Mouse (Mus musculus): ENCODE data around the gene Ecsit. TPM values are rescaled to one million over a fixed set of nuclear protein-coding genes. Genes with fewer than 3 reads are reported as not detected.

Ecsit gene
- polyA plus RNA-seq, 1 experiment from 2014 or later: 43.5 TPM

DNA sequence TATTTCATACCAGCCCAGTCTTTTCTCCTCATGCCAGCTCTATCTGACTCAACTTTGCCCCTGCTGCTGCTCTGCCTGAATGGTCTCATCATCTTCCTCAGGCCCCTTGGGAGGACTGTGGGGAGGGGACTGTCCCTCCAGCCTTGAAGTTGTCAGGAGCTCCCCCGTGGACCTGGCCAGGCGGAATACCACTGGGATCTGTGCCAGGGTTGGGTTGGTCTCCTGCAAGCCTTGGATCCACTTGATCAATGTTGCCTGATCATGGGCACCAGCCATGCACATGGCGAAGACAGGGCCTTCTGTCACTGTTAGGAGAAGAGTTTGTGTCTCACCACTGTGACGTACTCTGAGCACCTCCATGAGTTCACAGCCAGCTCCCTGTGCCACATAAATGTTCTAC is 13.0 kb downstream of the Ecsit start:
- no peaks in the 10 kb centered on the region for H3K27me3 ChIP-seq (ENCODE audit: control insufficient read depth, insufficient read depth, low read length)
- WGBS: 90% methylated on average over 4 of the region's 4 CpGs
- no peak overlapping the region for H3K27ac ChIP-seq (ENCODE audit: low read length)
- H3K36me3 ChIP-seq (ENCODE audit: control insufficient read depth, insufficient read depth, low read length): peaks cover 3% of the 10 kb centered on the region; the same call in 1 of the 2 replicates
- H3K4me3 ChIP-seq (replicated peaks; ENCODE audit: low read length): no peak overlapping the region
- no peak overlapping the region for H3K4me2 ChIP-seq (ENCODE audit: low read depth, low read length)
- H3K9me3 ChIP-seq (replicated peaks; ENCODE audit: control insufficient read depth, low read length): no peaks in the 10 kb centered on the region
- peaks cover 8% of the 10 kb centered on the region; the same call in 1 of the 2 replicates for H3K4me1 ChIP-seq (ENCODE audit: control insufficient read depth, insufficient read depth, low read length)
- ATAC-seq (ENCODE audit: insufficient read depth, low FRiP score): no peak
- H3K9ac ChIP-seq (ENCODE audit: low read length): no peak overlapping the region

- WGBS: under 1% methylated on average over 66 of the region's 87 CpGs
- no peaks in the 10 kb centered on the region for H3K9me3 ChIP-seq (replicated peaks; ENCODE audit: control insufficient read depth, low read length)
- H3K9ac ChIP-seq (ENCODE audit: low read length): peak within 1 kb of the TSS; percentile 92
- H3K27me3 ChIP-seq (ENCODE audit: control insufficient read depth, insufficient read depth, low read length): no peaks in the 10 kb centered on the region
- peak within 1 kb of the TSS; percentile 58 for H3K4me2 ChIP-seq (ENCODE audit: low read depth, low read length)
- peak within 1 kb of the TSS; percentile 98 for H3K27ac ChIP-seq (ENCODE audit: low read length)
- peaks cover 3% of the 10 kb centered on the region; the same call in 1 of the 2 replicates for H3K36me3 ChIP-seq (ENCODE audit: control insufficient read depth, insufficient read depth, low read length)
- H3K4me3 ChIP-seq (replicated peaks; ENCODE audit: low read length): peak within 1 kb of the TSS; percentile 81
- peak; percentile 97 for ATAC-seq (ENCODE audit: insufficient read depth, low FRiP score)
- H3K4me1 ChIP-seq (ENCODE audit: control insufficient read depth, insufficient read depth, low read length): peaks cover 8% of the 10 kb centered on the region; the same call in 1 of the 2 replicates
Measured at GRCm38 (mm10) chr9:22070791-22071573, 14.3 kb downstream of the Ecsit start, which contains the start of the genes Gm49318 and Zfp653. Gm49318 (minus strand) TSS chr9:22071259. Zfp653 (minus strand) TSS chr9:22071376.

GRCm38 (mm10) chr9:22069881-22070553 is 15.2 kb downstream of the Ecsit start:
- 0 out of 2 replicates have a peak, but pooled peaks have one; percentile 0 for ATAC-seq (ENCODE audit: insufficient read depth, low FRiP score)
- Histone ChIP-seq H3K4me2 (ENCODE audit: low read depth, low read length) (peak overlapping the region; percentile 58), H3K4me3 (replicated peaks; ENCODE audit: low read length) (peak overlapping the region; percentile 81), H3K36me3 (ENCODE audit: control insufficient read depth, insufficient read depth, low read length) (peaks cover 3% of the 10 kb centered on the region; the same call in 1 of the 2 replicates), H3K9ac (ENCODE audit: low read length) (peak overlapping the region; percentile 92), H3K9me3 (replicated peaks; ENCODE audit: control insufficient read depth, low read length) (no peaks in the 10 kb centered on the region), H3K27me3 (ENCODE audit: control insufficient read depth, insufficient read depth, low read length) (no peaks in the 10 kb centered on the region), H3K4me1 (ENCODE audit: control insufficient read depth, insufficient read depth, low read length) (peaks cover 8% of the 10 kb centered on the region; the same call in 1 of the 2 replicates), H3K27ac (ENCODE audit: low read length) (peak overlapping the region; percentile 98)
- 62% methylated on average over 4 of the region's 4 CpGs for WGBS

DNA sequence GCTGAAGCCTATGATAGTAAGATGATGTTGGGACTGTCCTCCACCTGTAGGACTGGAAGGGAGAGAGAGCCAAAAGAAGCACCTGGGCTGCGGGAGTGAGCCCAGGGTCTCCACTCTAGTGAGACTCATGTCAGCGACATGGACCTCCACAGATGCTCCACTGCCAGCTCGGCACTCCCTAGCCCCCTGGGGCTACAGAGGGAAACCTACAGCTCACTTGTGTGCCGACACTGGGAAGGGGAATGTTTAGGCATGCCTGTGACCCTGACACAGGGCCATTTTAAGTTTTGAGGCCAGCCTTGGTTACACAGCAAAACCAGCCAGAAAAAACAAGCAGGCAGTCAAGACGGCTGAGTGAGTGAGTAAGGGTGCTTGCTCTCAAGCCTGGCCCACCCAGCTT is 18.0 kb downstream of the Ecsit start:
- H3K4me3 ChIP-seq (replicated peaks; ENCODE audit: low read length): no peak overlapping the region
- WGBS: 85% methylated on average over 5 of the region's 5 CpGs
- ATAC-seq (ENCODE audit: insufficient read depth, low FRiP score): no peak
- no peak overlapping the region for H3K4me2 ChIP-seq (ENCODE audit: low read depth, low read length)
- peaks cover 8% of the 10 kb centered on the region; the same call in 1 of the 2 replicates for H3K4me1 ChIP-seq (ENCODE audit: control insufficient read depth, insufficient read depth, low read length)
- no peaks in the 10 kb centered on the region for H3K9me3 ChIP-seq (replicated peaks; ENCODE audit: control insufficient read depth, low read length)
- peaks cover 11% of the 10 kb centered on the region; the same call in 1 of the 2 replicates for H3K36me3 ChIP-seq (ENCODE audit: control insufficient read depth, insufficient read depth, low read length)
- H3K27me3 ChIP-seq (ENCODE audit: control insufficient read depth, insufficient read depth, low read length): no peaks in the 10 kb centered on the region
- H3K9ac ChIP-seq (ENCODE audit: low read length): no peak overlapping the region
- H3K27ac ChIP-seq (ENCODE audit: low read length): no peak overlapping the region

DNA sequence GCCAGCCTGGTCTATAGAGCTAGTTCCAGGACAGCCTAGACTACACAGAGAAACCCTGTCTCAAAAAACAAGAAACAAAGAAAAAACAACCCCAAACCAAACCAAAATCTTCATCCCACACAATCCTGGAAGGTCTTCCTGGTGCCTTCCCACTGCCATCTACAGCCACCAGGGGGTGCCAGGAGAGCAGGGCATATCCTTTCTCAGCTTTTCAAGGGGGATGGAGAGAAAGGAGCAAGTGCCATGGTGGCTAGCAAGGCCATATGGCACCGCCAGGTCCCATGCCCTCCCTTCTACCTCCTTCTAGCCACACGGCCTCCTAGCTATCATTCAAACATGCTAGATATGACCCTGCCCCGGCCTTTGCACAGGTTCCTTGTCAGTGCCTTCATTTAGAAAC is 18.8 kb downstream of the Ecsit start:
- H3K9me3 ChIP-seq (replicated peaks; ENCODE audit: control insufficient read depth, low read length): no peaks in the 10 kb centered on the region
- peaks cover 8% of the 10 kb centered on the region; the same call in 1 of the 2 replicates for H3K4me1 ChIP-seq (ENCODE audit: control insufficient read depth, insufficient read depth, low read length)
- no peak for ATAC-seq (ENCODE audit: insufficient read depth, low FRiP score)
- H3K4me3 ChIP-seq (replicated peaks; ENCODE audit: low read length): no peak overlapping the region
- no peak overlapping the region for H3K9ac ChIP-seq (ENCODE audit: low read length)
- WGBS: 67% methylated on average over 3 of the region's 3 CpGs
- H3K36me3 ChIP-seq (ENCODE audit: control insufficient read depth, insufficient read depth, low read length): peaks cover 11% of the 10 kb centered on the region; the same call in 1 of the 2 replicates
- no peaks in the 10 kb centered on the region for H3K27me3 ChIP-seq (ENCODE audit: control insufficient read depth, insufficient read depth, low read length)
- no peak overlapping the region for H3K4me2 ChIP-seq (ENCODE audit: low read depth, low read length)
- no peak overlapping the region for H3K27ac ChIP-seq (ENCODE audit: low read length)

GRCm38 (mm10) chr9:22065642-22066041 is 19.6 kb downstream of the Ecsit start:
- peaks cover 11% of the 10 kb centered on the region; the same call in 1 of the 2 replicates for H3K36me3 ChIP-seq (ENCODE audit: control insufficient read depth, insufficient read depth, low read length)
- 88% methylated on average over 11 of the region's 11 CpGs for WGBS
- peaks cover 8% of the 10 kb centered on the region; the same call in 1 of the 2 replicates for H3K4me1 ChIP-seq (ENCODE audit: control insufficient read depth, insufficient read depth, low read length)
- H3K9me3 ChIP-seq (replicated peaks; ENCODE audit: control insufficient read depth, low read length): no peaks in the 10 kb centered on the region
- no peak for ATAC-seq (ENCODE audit: insufficient read depth, low FRiP score)
- no peak overlapping the region for H3K27ac ChIP-seq (ENCODE audit: low read length)
- no peaks in the 10 kb centered on the region for H3K27me3 ChIP-seq (ENCODE audit: control insufficient read depth, insufficient read depth, low read length)
- no peak overlapping the region for H3K4me3 ChIP-seq (replicated peaks; ENCODE audit: low read length)
- H3K4me2 ChIP-seq (ENCODE audit: low read depth, low read length): no peak overlapping the region
- H3K9ac ChIP-seq (ENCODE audit: low read length): no peak overlapping the region

DNA sequence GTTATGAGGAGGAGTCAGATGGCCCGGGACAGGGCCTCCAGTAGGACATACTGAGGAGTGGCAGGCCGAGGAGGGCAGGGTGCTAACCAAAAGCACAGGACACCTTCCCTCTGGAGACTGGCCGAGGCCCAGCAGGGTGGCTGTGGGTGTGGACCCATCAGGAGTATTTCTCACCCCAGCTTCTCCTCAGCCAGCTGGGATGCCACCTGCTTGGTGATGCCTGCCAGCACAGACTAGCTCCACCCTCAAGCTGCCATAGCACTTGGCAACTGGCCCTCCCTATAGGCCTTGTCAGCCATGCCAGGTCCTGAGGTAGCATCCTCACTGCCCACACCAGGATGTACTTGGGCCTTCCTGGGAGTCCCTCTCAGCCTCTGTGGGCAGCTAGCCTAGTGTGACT is 20.9 kb downstream of the Ecsit start:
- Histone ChIP-seq H3K4me1 (ENCODE audit: control insufficient read depth, insufficient read depth, low read length) (no peaks in the 10 kb centered on the region), H3K27ac (ENCODE audit: low read length) (no peak overlapping the region), H3K36me3 (ENCODE audit: control insufficient read depth, insufficient read depth, low read length) (peaks cover 15% of the 10 kb centered on the region), H3K4me3 (replicated peaks; ENCODE audit: low read length) (no peak overlapping the region), H3K4me2 (ENCODE audit: low read depth, low read length) (no peak overlapping the region), H3K9ac (ENCODE audit: low read length) (no peak overlapping the region), H3K27me3 (ENCODE audit: control insufficient read depth, insufficient read depth, low read length) (no peaks in the 10 kb centered on the region), H3K9me3 (replicated peaks; ENCODE audit: control insufficient read depth, low read length) (no peaks in the 10 kb centered on the region)
- ATAC-seq (ENCODE audit: insufficient read depth, low FRiP score): no peak
- WGBS: 85% methylated on average over 3 of the region's 3 CpGs

DNA sequence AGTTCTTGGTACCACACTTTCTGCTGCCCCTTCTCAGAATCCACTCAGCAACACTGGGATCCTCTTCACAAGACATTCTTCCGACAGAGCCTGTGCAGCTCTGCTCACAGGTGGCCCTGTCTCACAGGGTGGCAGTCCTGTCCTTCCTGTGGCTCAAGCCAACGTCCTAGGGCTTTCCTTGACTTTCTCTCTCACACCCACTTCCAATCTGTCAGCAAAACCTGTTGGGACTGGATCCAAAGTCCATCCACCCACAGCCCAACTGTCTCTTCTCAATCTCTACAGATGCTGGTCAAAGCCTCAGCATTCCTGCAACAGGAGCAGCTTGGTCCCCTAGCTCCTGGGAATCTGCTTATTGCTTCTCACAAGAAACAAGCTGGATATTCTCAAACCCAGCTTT is 23.9 kb downstream of the Ecsit start:
- Histone ChIP-seq H3K4me1 (ENCODE audit: control insufficient read depth, insufficient read depth, low read length) (no peaks in the 10 kb centered on the region), H3K36me3 (ENCODE audit: control insufficient read depth, insufficient read depth, low read length) (peaks cover 20% of the 10 kb centered on the region), H3K9ac (ENCODE audit: low read length) (no peak overlapping the region)

GRCm38 (mm10) chr9:22058011-22058424 is 27.2 kb downstream of the Ecsit start:
- Histone ChIP-seq H3K4me2 (ENCODE audit: low read depth, low read length) (no peak overlapping the region), H3K27me3 (ENCODE audit: control insufficient read depth, insufficient read depth, low read length) (peaks cover 17% of the 10 kb centered on the region), H3K36me3 (ENCODE audit: control insufficient read depth, insufficient read depth, low read length) (peaks cover 8% of the 10 kb centered on the region), H3K4me1 (ENCODE audit: control insufficient read depth, insufficient read depth, low read length) (0 out of 2 replicates have a peak, but pooled peaks cover 2% of the 10 kb centered on the region), H3K9ac (ENCODE audit: low read length) (no peak overlapping the region), H3K4me3 (replicated peaks; ENCODE audit: low read length) (no peak overlapping the region), H3K27ac (ENCODE audit: low read length) (no peak overlapping the region), H3K9me3 (replicated peaks; ENCODE audit: control insufficient read depth, low read length) (no peaks in the 10 kb centered on the region)
- WGBS: 88% methylated on average over 9 of the region's 9 CpGs
- no peak for ATAC-seq (ENCODE audit: insufficient read depth, low FRiP score)

More for the DNA sequence above, 23.9 kb downstream of the Ecsit start:
- no peak overlapping the region for H3K4me2 ChIP-seq (ENCODE audit: low read depth, low read length)
- H3K9me3 ChIP-seq (replicated peaks; ENCODE audit: control insufficient read depth, low read length): no peaks in the 10 kb centered on the region
- 73% methylated on average over 2 of the region's 2 CpGs for WGBS
- no peaks in the 10 kb centered on the region for H3K27me3 ChIP-seq (ENCODE audit: control insufficient read depth, insufficient read depth, low read length)
- no peak for ATAC-seq (ENCODE audit: insufficient read depth, low FRiP score)
- H3K4me3 ChIP-seq (replicated peaks; ENCODE audit: low read length): no peak overlapping the region
- no peak overlapping the region for H3K27ac ChIP-seq (ENCODE audit: low read length)

All from stomach, embryonic 16.5 days (tissue).